Mouse (Mus musculus): Measurements from ENCODE around the gene Casc1. TPM values are rescaled to one million over a fixed set of nuclear protein-coding genes. Genes with fewer than 3 reads are reported as not detected.

Casc1 gene
- polyA plus RNA-seq, 2 experiments: 0.09 to 0.19 TPM

DNA sequence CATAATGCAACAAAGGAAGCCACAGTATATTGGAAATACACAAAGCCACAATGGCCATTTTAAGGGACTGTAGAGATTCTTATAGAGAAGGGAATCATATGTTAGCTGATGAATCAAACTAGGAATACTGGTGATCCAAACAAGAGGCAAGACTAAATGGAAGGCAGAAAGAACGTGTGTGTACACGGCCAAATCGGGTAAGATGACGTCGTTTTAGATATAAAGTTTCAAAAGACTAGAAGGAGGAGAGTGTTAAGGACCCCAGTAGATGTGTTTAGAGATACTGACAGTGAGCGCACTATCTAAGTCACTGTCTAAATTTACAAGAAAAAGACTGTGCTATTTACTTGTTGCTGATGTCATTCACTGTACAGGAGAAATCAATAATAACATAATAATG is 13.4 kb upstream of the Casc1 start:
- 87% methylated on average over 6 of the region's 6 CpGs for WGBS (ENCODE audit: insufficient replicate concordance)

GRCm38 (mm10) chr6:145215826-145216225 is 5.0 kb upstream of the Casc1 start:
- Histone ChIP-seq H3K9me3 (ENCODE audit: control insufficient read depth, low read length) (no peaks in the 10 kb centered on the region), H3K4me2 (ENCODE audit: low read depth) (no peak overlapping the region), H3K27ac (no peak overlapping the region), H3K9ac (replicated peaks) (no peak overlapping the region), H3K27me3 (ENCODE audit: control insufficient read depth, insufficient read depth, low read length) (no peaks in the 10 kb centered on the region), H3K4me3 (ENCODE audit: insufficient read depth in 1 of 2, low read depth in 2 of 2, low read length in 2 of 2) (no peak overlapping the region), H3K36me3 (replicated peaks; ENCODE audit: control insufficient read depth, insufficient read depth, low read depth) (peaks cover 12% of the 10 kb centered on the region), H3K4me1 (replicated peaks; ENCODE audit: control insufficient read depth in 2 of 2, insufficient read depth in 2 of 2, low read length in 1 of 2) (peaks cover 3% of the 10 kb centered on the region in 2 experiments; a peak in 2 of 4 replicates)
- WGBS (ENCODE audit: insufficient replicate concordance): 78% methylated on average over 3 of the region's 3 CpGs
- TF ChIP-seq CTCF (IDR thresholded peaks at IDR 0.05; ENCODE audit: low read depth): no peak
- TF ChIP-seq EP300 (IDR thresholded peaks at IDR 0.05; ENCODE audit: low read depth): no peak
- ATAC-seq (ENCODE audit: insufficient read depth): no peak
- DNase-seq (ENCODE audit: low read depth in 3 of 3, low spot score in 3 of 3): no peak

More for the DNA sequence above, 13.4 kb upstream of the Casc1 start:
- no peak overlapping the region for H3K4me2 ChIP-seq (ENCODE audit: low read depth)
- H3K4me3 ChIP-seq (ENCODE audit: insufficient read depth in 1 of 2, low read depth in 2 of 2, low read length in 2 of 2): no peak overlapping the region
- H3K4me1 ChIP-seq (replicated peaks; ENCODE audit: control insufficient read depth in 2 of 2, insufficient read depth in 2 of 2, low read length in 1 of 2): no peaks in the 10 kb centered on the region
- ATAC-seq (ENCODE audit: insufficient read depth) (no peak), DNase-seq (ENCODE audit: low read depth in 3 of 3, low spot score in 3 of 3) (no peak)
- H3K36me3 ChIP-seq (replicated peaks; ENCODE audit: control insufficient read depth, insufficient read depth, low read depth): peaks cover 12% of the 10 kb centered on the region
- TF ChIP-seq EP300 (IDR thresholded peaks at IDR 0.05; ENCODE audit: low read depth) (no peak), CTCF (IDR thresholded peaks at IDR 0.05; ENCODE audit: low read depth) (no peak)
- no peak overlapping the region for H3K27ac ChIP-seq
- H3K9me3 ChIP-seq (ENCODE audit: control insufficient read depth, low read length): no peaks in the 10 kb centered on the region
- no peak overlapping the region for H3K9ac ChIP-seq (replicated peaks)
- no peaks in the 10 kb centered on the region for H3K27me3 ChIP-seq (ENCODE audit: control insufficient read depth, insufficient read depth, low read length)

DNA sequence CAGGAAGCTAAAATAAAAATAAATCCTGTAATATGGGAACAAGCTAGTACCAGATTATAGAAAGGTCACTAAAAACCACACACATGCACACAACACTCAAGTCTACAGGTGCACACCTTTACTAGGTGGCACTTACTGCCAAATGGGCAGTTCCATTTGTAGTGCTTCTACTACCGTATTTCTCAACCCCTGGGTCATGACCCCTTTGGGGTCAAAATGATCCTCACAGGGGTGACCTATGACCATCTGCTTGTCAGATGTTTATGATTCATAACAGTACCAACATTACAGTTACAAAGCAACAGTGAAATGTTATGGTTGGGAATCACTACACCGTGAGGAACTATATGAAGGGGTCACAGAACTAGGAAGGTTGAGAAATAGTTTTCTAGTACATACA is 3.1 kb upstream of the Casc1 start:
- DNase-seq (ENCODE audit: low read depth in 3 of 3, low spot score in 3 of 3) (no peak), ATAC-seq (ENCODE audit: insufficient read depth) (no peak)
- no peak overlapping the region for H3K4me3 ChIP-seq (ENCODE audit: insufficient read depth in 1 of 2, low read depth in 2 of 2, low read length in 2 of 2)
- H3K4me2 ChIP-seq (ENCODE audit: low read depth): no peak overlapping the region
- peaks cover 5 to 8% of the 10 kb centered on the region in 2 experiments; a peak in 3 of 4 replicates for H3K4me1 ChIP-seq (replicated peaks; ENCODE audit: control insufficient read depth in 2 of 2, insufficient read depth in 2 of 2, low read length in 1 of 2)
- H3K27me3 ChIP-seq (ENCODE audit: control insufficient read depth, insufficient read depth, low read length): no peaks in the 10 kb centered on the region
- H3K9me3 ChIP-seq (ENCODE audit: control insufficient read depth, low read length): no peaks in the 10 kb centered on the region
- no peak overlapping the region for H3K9ac ChIP-seq (replicated peaks)
- WGBS (ENCODE audit: insufficient replicate concordance): 82% methylated on average over 2 of the region's 2 CpGs
- H3K27ac ChIP-seq: no peak overlapping the region
- no peak for TF ChIP-seq CTCF (IDR thresholded peaks at IDR 0.05; ENCODE audit: low read depth)
- no peak for TF ChIP-seq EP300 (IDR thresholded peaks at IDR 0.05; ENCODE audit: low read depth)
- peaks cover 7% of the 10 kb centered on the region for H3K36me3 ChIP-seq (replicated peaks; ENCODE audit: control insufficient read depth, insufficient read depth, low read depth)

GRCm38 (mm10) chr6:145211376-145212305 is 836 bp upstream of the Casc1 start:
- H3K4me3 ChIP-seq (ENCODE audit: insufficient read depth in 1 of 2, low read depth in 2 of 2, low read length in 2 of 2): peak overlapping the region; percentile 74 to 82
- DNase-seq (ENCODE audit: low read depth in 3 of 3, low spot score in 3 of 3) (peak in 1 of 3 experiments; percentile 37), ATAC-seq (ENCODE audit: insufficient read depth) (peak; percentile 3)
- no peaks in the 10 kb centered on the region for H3K27me3 ChIP-seq (ENCODE audit: control insufficient read depth, insufficient read depth, low read length)
- no peaks in the 10 kb centered on the region for H3K9me3 ChIP-seq (ENCODE audit: control insufficient read depth, low read length)
- peak overlapping the region; percentile 83 for H3K27ac ChIP-seq
- peak overlapping the region; percentile 95 for H3K9ac ChIP-seq (replicated peaks)
- H3K36me3 ChIP-seq (replicated peaks; ENCODE audit: control insufficient read depth, insufficient read depth, low read depth): no peaks in the 10 kb centered on the region
- under 1% methylated on average over 21 of the region's 21 CpGs for WGBS (ENCODE audit: insufficient replicate concordance)
- TF ChIP-seq EP300 (IDR thresholded peaks at IDR 0.05; ENCODE audit: low read depth) (no peak), CTCF (IDR thresholded peaks at IDR 0.05; ENCODE audit: low read depth) (no peak)
- H3K4me2 ChIP-seq (ENCODE audit: low read depth): peak overlapping the region; percentile 93
- H3K4me1 ChIP-seq (replicated peaks; ENCODE audit: control insufficient read depth in 2 of 2, insufficient read depth in 2 of 2, low read length in 1 of 2): peaks cover 5 to 8% of the 10 kb centered on the region in 2 experiments; a peak in 3 of 4 replicates

- peak overlapping the region; percentile 40; the same call in 1 of the 2 replicates for H3K9ac ChIP-seq (replicated peaks)
- WGBS (ENCODE audit: insufficient replicate concordance): 35% methylated on average over 8 of the region's 8 CpGs
- peaks cover 5 to 8% of the 10 kb centered on the region in 2 experiments; a peak in 3 of 4 replicates for H3K4me1 ChIP-seq (replicated peaks; ENCODE audit: control insufficient read depth in 2 of 2, insufficient read depth in 2 of 2, low read length in 1 of 2)
- no peak for ATAC-seq (ENCODE audit: insufficient read depth)
- no peak for TF ChIP-seq EP300 (IDR thresholded peaks at IDR 0.05; ENCODE audit: low read depth)
- no peak for TF ChIP-seq CTCF (IDR thresholded peaks at IDR 0.05; ENCODE audit: low read depth)
- H3K27me3 ChIP-seq (ENCODE audit: control insufficient read depth, insufficient read depth, low read length): no peaks in the 10 kb centered on the region
- H3K36me3 ChIP-seq (replicated peaks; ENCODE audit: control insufficient read depth, insufficient read depth, low read depth): no peaks in the 10 kb centered on the region
- no peaks in the 10 kb centered on the region for H3K9me3 ChIP-seq (ENCODE audit: control insufficient read depth, low read length)
- no peak for DNase-seq (ENCODE audit: low read depth in 3 of 3, low spot score in 3 of 3)
- no peak overlapping the region for H3K27ac ChIP-seq
- peak overlapping the region; percentile 93 for H3K4me2 ChIP-seq (ENCODE audit: low read depth)
- peak overlapping the region; percentile 66 to 82 for H3K4me3 ChIP-seq (ENCODE audit: insufficient read depth in 1 of 2, low read depth in 2 of 2, low read length in 2 of 2)
These were observed 637 bp downstream of the Casc1 start for GRCm38 (mm10) chr6:145210056-145210680.

All from liver, embryonic 14.5 days (tissue).